Mouse (Mus musculus) bone marrow macrophage, adult 2 months (primary cell): Measurements from ENCODE around the gene Aff1.

Experiments
- CTCF ChIP-seq: IDR thresholded peaks from 2 replicates; pipeline ENCODE4 v1.5.1; 2012; ENCODE audit warnings: low read depth, mild to moderate bottlenecking, low read length, moderate library complexity
- POLR2A ChIP-seq: IDR thresholded peaks from 2 replicates; pipeline ENCODE4 v1.6.1; 2012; ENCODE audit warnings: mild to moderate bottlenecking, low read depth, low read length, borderline replicate concordance

DNA sequence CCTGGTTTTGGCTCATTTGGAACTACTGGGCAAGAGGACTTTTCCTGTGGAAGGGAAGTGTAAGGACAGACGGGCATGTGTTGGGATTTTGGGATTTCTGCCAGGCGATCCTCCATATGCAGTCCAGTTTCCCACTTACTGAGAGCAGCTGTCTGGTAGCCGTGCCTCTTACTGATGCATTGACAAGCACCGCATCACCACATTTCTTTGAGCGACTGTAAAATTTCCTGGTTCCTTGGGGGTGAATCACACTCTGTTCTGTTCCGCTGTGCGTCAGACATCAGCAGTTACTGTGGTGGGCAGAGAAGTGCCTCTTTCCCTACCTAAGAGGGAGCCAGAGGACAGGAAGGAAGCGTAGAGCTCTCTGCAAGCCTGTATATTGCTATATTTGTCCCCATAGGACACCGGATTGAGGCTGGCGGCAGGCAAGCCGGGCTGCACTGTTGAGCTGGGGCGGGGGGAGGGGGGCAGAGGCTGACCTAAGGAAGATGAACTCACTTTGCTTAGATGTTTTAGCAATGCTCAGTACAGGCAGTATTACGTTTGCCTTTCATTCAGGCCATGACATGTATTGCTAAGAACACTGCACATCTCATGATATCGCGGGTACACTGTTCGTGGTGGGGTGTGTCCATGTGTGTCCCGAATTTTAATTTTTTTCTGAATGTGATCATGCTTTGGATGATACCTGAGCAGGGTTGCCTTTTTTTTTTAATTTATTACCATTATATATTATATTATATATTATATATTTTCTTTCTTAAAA lies 162.1 kb downstream of the Aff1 start:
- TF ChIP-seq CTCF = no peak
- no peak for TF ChIP-seq POLR2A
